Mouse (Mus musculus) myocyte (in vitro differentiated cells): ENCODE measurements around the gene Polr1d.

Experiments
- CEBPB ChIP-seq: IDR thresholded peaks from 2 replicates; pipeline ENCODE4 v1.6.1; 2011; ENCODE audit warnings: mild to moderate bottlenecking, moderate library complexity; ENCODE audit not compliant: poor library complexity, insufficient read depth, severe bottlenecking
- POLR2A ChIP-seq: IDR thresholded peaks from one replicate; pipeline ENCODE4 v1.6.1; 2011; ENCODE audit warnings: low read depth, mild to moderate bottlenecking, control low read depth, moderate library complexity; ENCODE audit not compliant: insufficient read length
- SRF ChIP-seq: IDR thresholded peaks from one replicate; pipeline ENCODE4 v1.6.1; 2011; ENCODE audit warnings: low read depth; ENCODE audit not compliant: control insufficient read depth, insufficient read length
- TCF3 ChIP-seq: IDR thresholded peaks from one replicate; pipeline ENCODE4 v1.6.1; 2011; ENCODE audit warnings: low read depth, control low read depth; ENCODE audit not compliant: insufficient read length

GRCm38 (mm10) chr5:147085201-147085894, 8.5 kb downstream of the Polr1d start:
- TF ChIP-seq TCF3 = no peak
- TF ChIP-seq POLR2A = no peak
- no peak for TF ChIP-seq CEBPB
- no peak for TF ChIP-seq SRF
